Mouse (Mus musculus) cerebellum, postnatal 25 days (tissue): ENCODE measurements around the gene Lpcat2b.

Experiments
- DNase-seq, 2 experiments: peaks; one replicate each; pipeline ENCODE4 v3.0.0; 2021; ENCODE audit warnings: mixed read lengths in 2 of 2

Lpcat2b gene

DNA sequence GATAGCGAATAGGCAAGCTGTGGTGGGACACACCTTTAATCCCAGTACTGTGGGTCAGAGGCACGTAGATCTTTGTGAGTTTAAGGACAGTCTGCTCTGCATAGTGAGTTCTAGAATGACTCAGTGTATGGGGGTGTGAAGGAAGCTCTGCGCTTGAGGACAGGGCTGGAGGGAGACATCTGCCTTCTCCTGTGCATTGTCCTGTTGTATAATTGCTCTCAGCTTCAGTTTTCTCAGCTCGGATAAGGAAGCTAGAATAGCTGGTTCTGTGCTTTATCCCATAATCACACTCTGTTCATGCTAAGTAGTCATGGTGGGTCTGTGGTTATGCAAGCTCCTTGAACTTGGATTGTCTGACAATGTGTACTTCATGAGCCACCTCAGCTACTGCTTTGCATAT, 17.4 kb downstream of the Lpcat2b start:
- DNase-seq: no peak

DNA sequence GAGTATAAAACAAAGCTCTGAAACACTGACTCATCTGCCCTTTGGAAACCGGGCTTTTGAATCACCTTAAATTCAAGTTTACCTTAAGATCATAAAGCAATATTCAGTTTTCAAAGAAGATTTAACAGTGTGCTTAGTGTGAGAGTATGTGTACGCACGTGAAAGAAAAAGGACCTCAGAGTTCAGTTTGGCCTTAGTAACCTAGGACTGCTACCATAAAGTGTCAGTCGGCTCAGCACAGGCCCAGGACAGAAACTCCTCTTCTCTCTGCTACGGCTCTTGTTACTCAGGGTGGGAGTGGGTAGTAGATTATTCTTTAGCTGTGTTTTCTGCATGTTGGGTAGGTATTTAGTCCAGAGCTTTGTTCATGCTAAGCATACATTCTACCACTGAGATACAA, 18.3 kb downstream of the Lpcat2b start:
- DNase-seq: no peak

DNA sequence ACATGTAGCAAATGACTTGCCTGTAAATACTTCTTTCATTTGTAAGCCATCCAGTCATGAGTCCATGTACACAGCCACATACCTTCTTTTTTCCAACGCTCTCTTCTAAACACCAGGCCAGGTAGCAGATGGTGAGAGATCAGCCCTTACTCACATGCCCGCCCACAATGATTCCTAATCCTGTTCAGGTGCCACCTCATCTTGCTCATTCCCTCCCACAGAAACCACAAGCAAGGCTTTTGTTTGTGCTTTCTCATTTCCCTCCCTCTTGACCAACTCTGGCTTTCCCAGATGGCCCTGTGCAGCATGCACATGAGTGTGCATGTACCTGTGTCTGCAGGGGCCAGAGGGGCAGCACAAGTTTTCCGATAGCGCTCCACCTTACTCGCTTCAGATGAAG, 18.9 kb downstream of the Lpcat2b start:
- DNase-seq: no peak

DNA sequence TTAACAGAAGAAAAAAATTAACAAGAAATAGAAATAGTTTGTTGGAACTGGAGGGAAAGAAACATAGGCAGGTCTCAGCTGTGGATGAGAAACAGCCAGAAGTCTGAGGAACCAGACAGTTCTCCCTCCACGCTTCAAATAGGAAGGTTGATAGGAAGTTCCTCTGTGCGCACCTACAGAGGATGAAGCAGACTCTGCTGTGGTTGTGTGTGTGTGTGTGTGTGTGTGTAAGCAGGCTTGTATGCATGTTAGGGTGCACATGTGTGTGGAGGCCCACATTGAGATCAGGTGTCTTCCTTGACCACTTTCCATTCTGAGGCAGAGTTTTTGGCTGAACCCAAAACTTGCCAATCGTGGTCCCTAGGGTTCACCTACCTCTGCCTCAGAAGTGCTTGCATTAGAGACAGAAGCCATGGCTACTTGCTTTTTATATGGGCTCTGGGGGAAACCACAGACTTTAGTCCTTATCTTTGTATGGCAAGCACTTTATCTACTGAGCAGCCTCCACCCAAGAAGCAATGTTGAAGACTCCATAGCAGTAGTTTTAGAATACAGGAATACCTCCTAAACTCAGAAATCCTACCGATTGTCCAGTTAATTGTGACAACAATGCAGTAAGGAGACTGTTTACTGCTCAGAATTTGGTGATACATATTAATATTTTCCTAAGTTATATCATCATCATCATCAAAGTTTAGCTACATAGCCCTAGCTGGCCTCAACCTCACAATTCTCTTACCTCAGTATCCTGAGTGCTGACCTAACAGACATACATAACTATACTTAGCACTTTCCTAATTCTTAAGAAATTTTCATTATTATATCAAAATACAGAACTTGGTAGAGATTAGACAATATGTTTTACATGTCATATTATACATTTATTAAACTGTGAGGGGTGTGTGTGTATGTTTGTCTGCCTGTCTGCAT, 31.1 kb downstream of the Lpcat2b start:
- DNase-seq: no peak

DNA sequence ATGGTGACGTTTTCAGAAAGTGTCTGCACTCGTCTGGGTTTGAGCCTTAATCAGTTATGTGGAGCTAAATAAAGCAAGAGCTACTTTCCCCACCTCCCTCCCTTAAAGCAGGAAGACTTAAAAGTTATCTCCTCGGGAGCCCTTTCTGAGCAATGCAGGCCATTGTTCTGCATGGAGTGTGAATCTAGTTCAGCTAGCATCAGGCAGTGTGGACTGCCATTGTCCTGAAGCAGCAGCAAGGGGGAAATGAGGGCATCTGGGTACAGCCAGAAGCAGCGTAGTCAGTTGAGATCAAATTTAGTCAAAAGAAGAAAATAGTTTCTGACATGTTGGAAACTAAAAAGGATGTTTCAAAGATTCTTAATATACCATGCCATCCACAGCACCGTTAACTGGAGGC, 35.2 kb downstream of the Lpcat2b start:
- no peak for DNase-seq

DNA sequence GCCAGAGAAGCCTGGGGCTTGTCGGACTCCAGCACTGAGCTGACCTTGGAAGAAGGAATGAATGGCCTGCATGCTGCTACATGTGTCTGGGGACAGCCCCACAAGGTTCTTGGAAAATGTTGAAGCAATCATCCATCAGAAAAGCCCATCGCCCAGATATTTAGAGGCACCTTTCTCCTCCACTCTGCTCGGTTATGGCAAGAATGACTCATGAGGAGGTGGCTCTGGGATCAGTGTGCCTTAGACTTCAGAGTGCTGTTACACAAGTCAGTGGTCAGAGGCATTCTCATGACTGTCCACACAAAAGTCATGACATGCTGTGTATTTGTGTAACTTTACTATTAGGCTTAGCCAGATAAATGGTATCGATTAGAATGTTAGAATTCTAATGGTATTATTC, 35.7 kb downstream of the Lpcat2b start:
- no peak for DNase-seq

DNA sequence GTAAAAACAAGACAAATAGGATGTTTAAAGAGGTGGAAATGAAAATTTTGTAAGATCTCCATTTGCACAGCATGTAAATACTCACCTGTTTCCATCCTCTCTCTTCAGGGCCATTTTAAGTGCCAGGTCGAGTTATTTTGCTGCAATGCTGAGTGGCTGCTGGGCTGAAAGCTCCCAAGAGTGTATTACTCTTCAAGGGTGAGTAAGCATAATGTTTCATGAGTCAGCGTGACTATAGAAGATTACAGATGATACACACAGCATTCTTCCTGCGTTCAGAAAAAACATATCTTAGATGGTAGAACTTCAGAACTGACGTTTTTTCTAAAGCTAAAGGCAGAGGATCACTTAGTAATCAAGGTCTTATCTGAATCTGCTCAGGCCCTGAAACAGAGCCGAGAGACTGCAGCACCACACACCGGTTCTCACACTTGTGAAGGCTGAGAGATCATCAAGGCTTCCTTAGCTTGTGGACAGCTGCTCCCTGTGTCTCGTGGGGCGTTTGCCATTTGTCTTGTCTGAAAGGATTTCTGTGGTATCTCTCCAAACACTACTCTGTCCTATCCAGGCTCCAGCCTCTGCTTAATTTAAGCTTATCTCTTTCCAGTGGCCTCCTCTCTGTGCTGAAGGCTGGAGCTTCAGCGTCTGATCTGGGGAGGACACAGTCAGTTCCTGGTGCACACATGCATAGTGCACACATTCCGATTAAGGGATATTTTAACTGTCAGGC, 39.4 kb downstream of the Lpcat2b start:
- no peak for DNase-seq

DNA sequence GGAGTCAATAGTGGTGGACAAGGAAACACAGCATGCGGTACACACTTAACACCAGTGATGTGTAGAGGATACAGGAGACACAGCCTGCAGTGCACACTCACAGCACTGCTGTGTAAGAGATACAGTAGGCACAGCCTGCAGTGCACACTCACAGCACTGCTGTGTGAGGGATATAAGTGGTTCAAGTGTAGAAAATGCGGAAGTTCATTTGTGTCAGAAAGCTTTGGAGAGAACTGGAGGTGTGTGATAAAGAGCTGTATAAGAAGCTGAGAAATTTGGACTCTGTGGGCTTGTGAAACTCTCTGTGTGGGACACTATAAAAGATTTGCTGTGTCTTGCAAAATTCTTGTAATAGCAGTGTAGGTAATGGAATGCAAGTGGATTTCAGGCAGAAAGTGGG, 48.8 kb downstream of the Lpcat2b start:
- no peak for DNase-seq
